Mouse (Mus musculus): ENCODE measurements around the gene Pigp.

Pigp gene

GRCm38 (mm10) chr16:94371301-94371931 lies at the start of gene Pigp:
TSS of gene Pigp (minus strand) at chr16:94371842.
- peak; percentile 63 to 72 for DNase-seq

GRCm38 (mm10) chr16:94420498-94420897 lies 48.9 kb upstream of the Pigp start:
- DNase-seq = no peak

GRCm38 (mm10) chr16:94414151-94414550 lies 42.5 kb upstream of the Pigp start:
- no peak for DNase-seq

- DNase-seq = no peak
Observed at GRCm38 (mm10) chr16:94412760-94413159, 41.1 kb upstream of the Pigp start.

GRCm38 (mm10) chr16:94412198-94412597 lies 40.6 kb upstream of the Pigp start:
- no peak for DNase-seq

- DNase-seq = no peak
Observed at GRCm38 (mm10) chr16:94411287-94411686, 39.6 kb upstream of the Pigp start.

GRCm38 (mm10) chr16:94402185-94402584 lies 30.5 kb upstream of the Pigp start:
- DNase-seq = no peak

- DNase-seq = no peak
Observed at GRCm38 (mm10) chr16:94401636-94402035, 30.0 kb upstream of the Pigp start.

GRCm38 (mm10) chr16:94399141-94399540 lies 27.5 kb upstream of the Pigp start:
- no peak for DNase-seq

GRCm38 (mm10) chr16:94396641-94397040 lies 25.0 kb upstream of the Pigp start:
- DNase-seq = no peak

- no peak for DNase-seq
Observed at GRCm38 (mm10) chr16:94395051-94395450, 23.4 kb upstream of the Pigp start.

GRCm38 (mm10) chr16:94392299-94392698 lies 20.7 kb upstream of the Pigp start:
- no peak for DNase-seq

- DNase-seq = no peak
Observed at GRCm38 (mm10) chr16:94387690-94388089, 16.0 kb upstream of the Pigp start.

GRCm38 (mm10) chr16:94383277-94383676 lies 11.6 kb upstream of the Pigp start:
- DNase-seq = no peak

- no peak for DNase-seq
Observed at GRCm38 (mm10) chr16:94379386-94379785, 7.7 kb upstream of the Pigp start.

- peak in 1 of 2 experiments; percentile 84 for DNase-seq
Observed at GRCm38 (mm10) chr16:94370915-94371300, 734 bp downstream of the Pigp start.

GRCm38 (mm10) chr16:94370173-94370914 lies 1.3 kb downstream of the Pigp start, which contains the start of gene Ttc3:
TSS of gene Ttc3 (plus strand) at chr16:94370618.
- DNase-seq = peak; percentile 95 to 98

- DNase-seq = no peak
Observed at GRCm38 (mm10) chr16:94369596-94370172, 2.0 kb downstream of the Pigp start.

- DNase-seq = no peak
Observed at GRCm38 (mm10) chr16:94365435-94365834, 6.2 kb downstream of the Pigp start.

- no peak for DNase-seq
Observed at GRCm38 (mm10) chr16:94363814-94364213, 7.8 kb downstream of the Pigp start.

GRCm38 (mm10) chr16:94362174-94362873 lies 9.3 kb downstream of the Pigp start:
- peak; percentile 33 to 52 for DNase-seq

GRCm38 (mm10) chr16:94360578-94361350 lies 10.9 kb downstream of the Pigp start:
- DNase-seq = no peak

GRCm38 (mm10) chr16:94358091-94358490 lies 13.6 kb downstream of the Pigp start:
- no peak for DNase-seq
